In genomic region chr16:3982173-3982572, GRCm38 (mm10) we compare ENCODE assay signal across 29 mouse cellular contexts. TPM values are rescaled to one million over a fixed set of nuclear protein-coding genes. Genes with fewer than 3 reads are reported as not detected.
DNase-seq lines count a peak whose midpoint lies in the region; ATAC-seq and TF ChIP-seq lines count a peak whose summit lies in the region.
"Had no signal": no experiment of that assay in that cellular context is flagged by ENCODE, and none has a peak within 500 bp of the region (broad histone marks: within the 10 kb centered on the region; RNA-seq: fewer than 3 reads in every experiment).

No protein-coding gene starts in this region.

- dilution Hi-C loops in CH12.LX (cut with MboI; ENCODE audit: extremely low pct_ligation_motif_present, extremely low pct_unique_long_range_greater_than_20kb, low sequenced_read_pairs) = no loop called here

- peaks cover 82 to 100% of the 10 kb centered on the region in 2 experiments for H3K36me3 ChIP-seq in CH12.LX (replicated peaks in 1 of 2; ENCODE audit: control insufficient read depth in 1 of 2, insufficient read depth in 1 of 2, low read length in 1 of 2)
- H3K36me3 ChIP-seq in forebrain, embryonic 11.5 days (ENCODE audit: control insufficient read depth, insufficient read depth, low read length) = peaks cover 9% of the 10 kb centered on the region; the same call in 1 of the 2 replicates
- no peaks in the 10 kb centered on the region for H3K36me3 ChIP-seq in heart, adult 2 months (ENCODE audit: control insufficient read depth, insufficient read depth, low read length)

- H3K9me3 ChIP-seq in CH12.LX (replicated peaks; ENCODE audit: low read length) = no peaks in the 10 kb centered on the region
- H3K9me3 ChIP-seq in forebrain, embryonic 11.5 days (ENCODE audit: control insufficient read depth, low read length) = no peaks in the 10 kb centered on the region
- H3K9me3 ChIP-seq: embryonic facial prominence, embryonic 10.5 days; liver, embryonic 13.5 days; megakaryocyte, embryonic 14.5 days; midbrain, embryonic 13.5 days; neural tube, embryonic 13.5 days had no signal

- no peak overlapping the region for H3K27ac ChIP-seq in CH12.LX (ENCODE audit: insufficient read depth, low read depth)
- no peak overlapping the region for H3K27ac ChIP-seq in forebrain, embryonic 11.5 days (ENCODE audit: low read depth, low read length)
- no peak overlapping the region for H3K27ac ChIP-seq in heart, adult 2 months
- H3K27ac ChIP-seq: embryonic facial prominence, embryonic 10.5 days; hindbrain, embryonic 14.5 days; liver, embryonic 13.5 days; midbrain, embryonic 13.5 days; neural tube, embryonic 13.5 days had no signal

- in situ Hi-C loops in CH12.LX (cut with MboI; ENCODE audit: low pct_ligation_motif_present, low pct_unique_long_range_greater_than_20kb, low sequenced_read_pairs) = no loop called here

- TF ChIP-seq EP300 in CH12.LX (IDR thresholded peaks at IDR 0.05; ENCODE audit: low read length) = no peak
- no peak for TF ChIP-seq EP300 in heart, adult 2 months (IDR thresholded peaks at IDR 0.05; ENCODE audit: insufficient read depth, low read depth, low read length)

- TF ChIP-seq RAD21 in CH12.LX (IDR thresholded peaks at IDR 0.05; ENCODE audit: low read depth, low read length) = no peak

- H3K4me3 ChIP-seq in CH12.LX (replicated peaks in 1 of 3; ENCODE audit: low read depth in 2 of 3, low read length in 2 of 3, poor library complexity in 1 of 3) = no peak overlapping the region
- H3K4me3 ChIP-seq in forebrain, embryonic 11.5 days (ENCODE audit: low read depth, low read length) = no peak overlapping the region
- H3K4me3 ChIP-seq in heart, adult 2 months = no peak overlapping the region
- H3K4me3 ChIP-seq: embryonic facial prominence, embryonic 10.5 days; liver, embryonic 13.5 days; megakaryocyte, embryonic 14.5 days; midbrain, embryonic 13.5 days; neural tube, embryonic 13.5 days had no signal

- H3K4me2 ChIP-seq in CH12.LX (ENCODE audit: insufficient read depth, low read depth, poor library complexity, severe bottlenecking) = no peak overlapping the region
- H3K4me2 ChIP-seq in forebrain, embryonic 11.5 days (ENCODE audit: low read depth, low read length, severe bottlenecking) = no peak overlapping the region
- H3K4me2 ChIP-seq: hindbrain, embryonic 14.5 days; liver, embryonic 13.5 days; midbrain, embryonic 13.5 days; neural tube, embryonic 13.5 days had no signal

- H3K4me1 ChIP-seq in CH12.LX (ENCODE audit: control insufficient read depth in 1 of 2, insufficient read depth in 2 of 2) = peaks cover 3 to 28% of the 10 kb centered on the region in 2 experiments; a peak in 3 of 4 replicates
- H3K4me1 ChIP-seq in forebrain, embryonic 11.5 days (replicated peaks; ENCODE audit: control insufficient read depth, insufficient read depth, low read length) = no peaks in the 10 kb centered on the region
- H3K4me1 ChIP-seq in heart, adult 2 months (ENCODE audit: control insufficient read depth, insufficient read depth, low read length) = peaks cover 2% of the 10 kb centered on the region
- H3K4me1 ChIP-seq: liver, embryonic 13.5 days; midbrain, embryonic 13.5 days; neural tube, embryonic 13.5 days had no signal

- no peak for TF ChIP-seq CTCF in CH12.LX (conservative IDR thresholded peaks at IDR 0.05 in 1 of 2, IDR thresholded peaks at IDR 0.05 in 1 of 2; ENCODE audit: low read depth in 2 of 2, low read length in 2 of 2)
- TF ChIP-seq CTCF in heart, adult 2 months (IDR thresholded peaks at IDR 0.05) = no peak

- DNase-seq in spleen, postnatal 36 days (ENCODE audit: low spot score in 2 of 2) = peak; percentile 45 to 55
- DNase-seq in spleen, postnatal 14 days (ENCODE audit: low spot score in 2 of 2) = no peak
- peak; percentile 46 for DNase-seq in CH12.LX (ENCODE audit: extremely low read depth)
- DNase-seq in natural killer cell, adult 2 months (ENCODE audit: low spot score in 2 of 2) = peak; percentile 65 to 67
- no peak for DNase-seq in gastrocnemius, postnatal 10 days
- DNase-seq in forebrain, embryonic 11.5 days (ENCODE audit: low spot score) = no peak
- no peak for DNase-seq in heart, adult 2 months
- DNase-seq: adrenal gland, postnatal 25 days; cerebellum, adult 9-11 months; gastrocnemius, postnatal 14 days; heart, postnatal 36 days; kidney, postnatal 36 days; liver, embryonic 13.5 days; lung, adult 2 months; lung, postnatal 14 days; right cerebral cortex, postnatal 4 days; thymus, postnatal 36 days had no signal

- WGBS in forebrain, embryonic 11.5 days = 95% methylated on average over 4 of the region's 4 CpGs
- WGBS in heart, adult 2 months = 90% methylated on average over 4 of the region's 4 CpGs

- intact Hi-C loops in heart, adult 2 months (cut with DNase I) = no loop called here

- no peak for TF ChIP-seq POLR2A in CH12.LX (IDR thresholded peaks at IDR 0.05; ENCODE audit: low read depth, low read length)
- no peak for TF ChIP-seq POLR2A in heart, adult 2 months (IDR thresholded peaks at IDR 0.05; ENCODE audit: insufficient read depth, low read depth, low read length)

- no peak overlapping the region for H3K9ac ChIP-seq in CH12.LX (ENCODE audit: insufficient read depth, low read depth)
- no peak overlapping the region for H3K9ac ChIP-seq in forebrain, embryonic 11.5 days (ENCODE audit: low read length)
- H3K9ac ChIP-seq in heart, adult 2 months (ENCODE audit: low read depth, low read length) = no peak overlapping the region
- H3K9ac ChIP-seq: hindbrain, embryonic 14.5 days; liver, embryonic 13.5 days; midbrain, embryonic 13.5 days; neural tube, embryonic 13.5 days had no signal

- H3K27me3 ChIP-seq in CH12.LX (replicated peaks) = no peaks in the 10 kb centered on the region
- H3K27me3 ChIP-seq in forebrain, embryonic 11.5 days (ENCODE audit: control insufficient read depth, insufficient read depth, low read length) = no peaks in the 10 kb centered on the region
- no peaks in the 10 kb centered on the region for H3K27me3 ChIP-seq in heart, adult 2 months (ENCODE audit: control insufficient read depth, insufficient read depth, low read length)
- H3K27me3 ChIP-seq: liver, embryonic 13.5 days; megakaryocyte, embryonic 14.5 days; midbrain, embryonic 13.5 days; neural tube, embryonic 13.5 days had no signal

- ATAC-seq in hematopoietic stem cell, adult 5-6 weeks (replicated peaks in 1 of 2; ENCODE audit: insufficient read depth in 1 of 2, low FRiP score in 2 of 2, low TSS enrichment in 1 of 2, low read depth in 1 of 2, poor library complexity in 2 of 2, severe bottlenecking in 2 of 2) = peak; percentile 78 to 87
- ATAC-seq in forebrain, embryonic 11.5 days (replicated peaks; ENCODE audit: low FRiP score) = no peak
- ATAC-seq: forebrain, embryonic 16.5 days; intestine, embryonic 16.5 days; midbrain, embryonic 13.5 days had no signal

- no peaks in the 10 kb centered on the region for H3K79me2 ChIP-seq in CH12.LX (replicated peaks; ENCODE audit: control insufficient read depth, extremely low read depth, insufficient read depth, poor library complexity, severe bottlenecking)
- no peaks in the 10 kb centered on the region for H3K79me2 ChIP-seq in heart, adult 2 months (replicated peaks; ENCODE audit: control insufficient read depth, insufficient read depth, low read length)

TF ChIP-seq in CH12.LX, 34 proteins besides CTCF, POLR2A, EP300 and RAD21:
- TF ChIP-seq SIN3A (IDR thresholded peaks at IDR 0.05; ENCODE audit: low read length) (no peak), BHLHE40 (IDR thresholded peaks at IDR 0.05; ENCODE audit: low read depth, low read length) (0 out of 2 replicates have a peak, but pooled peaks have one; percentile 36)
TF ChIP-seq in CH12.LX: peak in this region for 1.

RNA-seq across cellular contexts. Expression of gene Nlrc3, which starts 5.7 kb away (rescaled TPM):
- total RNA-seq in CH12.LX (2012; rRNA removed) (0.13 and 0.34 TPM in 2 replicates), CH12.LX (2014; rRNA removed) (not detected in 2 replicates)
- polyA plus RNA-seq in CH12.LX (2012; ENCODE audit: insufficient read length, low read depth) = 0.37 and 0.69 TPM in 2 replicates
- total RNA-seq in hematopoietic stem cell, adult 5-6 weeks (2017) = 6.2 and 14.7 TPM in 2 replicates
- total RNA-seq in gastrocnemius, postnatal 10 days (2021) = 1 to 10 TPM; 4.3 to 5.1 TPM
- polyA plus RNA-seq in forebrain, embryonic 11.5 days (2014; fragmentation: Nextera tagmentation; extraction: Ambion mirVana) = 0.71 and 0.99 TPM in 2 replicates
- total RNA-seq in heart, adult 2 months (2021) = 1 to 10 TPM; 1.1 to 1.2 TPM
- 2.8 and 3.2 TPM in 2 replicates for polyA plus RNA-seq in heart, adult 2 months (2012; rRNA removed)

RNA-seq across cellular contexts. Expression of gene Slx4, which starts 21.4 kb away (rescaled TPM):
- total RNA-seq in CH12.LX (2012; rRNA removed) (30.4 and 33.3 TPM in 2 replicates), CH12.LX (2014; rRNA removed) (13.4 and 14.9 TPM in 2 replicates)
- 40.2 and 47.4 TPM in 2 replicates for polyA plus RNA-seq in CH12.LX (2012; ENCODE audit: insufficient read length, low read depth)
- 22.8 and 29.0 TPM in 2 replicates for total RNA-seq in hematopoietic stem cell, adult 5-6 weeks (2017)
- total RNA-seq in gastrocnemius, postnatal 10 days (2021) = 10 to 100 TPM; 10.2 to 15.7 TPM
- polyA plus RNA-seq in forebrain, embryonic 11.5 days (2014; fragmentation: Nextera tagmentation; extraction: Ambion mirVana) = 30.0 and 32.0 TPM in 2 replicates
- total RNA-seq in heart, adult 2 months (2021) = 1 to 10 TPM; 6.4 to 9.4 TPM
- polyA plus RNA-seq in heart, adult 2 months (2012; rRNA removed) = 7.7 and 9.8 TPM in 2 replicates

RNA-seq across cellular contexts. Expression of gene Dnase1, which starts 54.6 kb away (rescaled TPM):
- total RNA-seq in CH12.LX (2012; rRNA removed) (0.64 and 0.80 TPM in 2 replicates), CH12.LX (2014; rRNA removed) (0.69 TPM in 1 of 2 replicates, not detected in the other)
- polyA plus RNA-seq in CH12.LX (2012; ENCODE audit: insufficient read length, low read depth) = 4.3 and 5.9 TPM in 2 replicates
- 0.45 TPM in 1 of 2 replicates, not detected in the other for total RNA-seq in hematopoietic stem cell, adult 5-6 weeks (2017)
- total RNA-seq in gastrocnemius, postnatal 10 days (2021) = not detected
- polyA plus RNA-seq in forebrain, embryonic 11.5 days (2014; fragmentation: Nextera tagmentation; extraction: Ambion mirVana) = 5.4 and 5.9 TPM in 2 replicates
- not detected for total RNA-seq in heart, adult 2 months (2021)
- polyA plus RNA-seq in heart, adult 2 months (2012; rRNA removed) = not detected in 2 replicates
- total RNA-seq: adrenal gland, postnatal 25 days; gastrocnemius, postnatal 14 days; heart, adult 8-10 months; heart, postnatal 36 days; left cerebral cortex, postnatal 25 days; monocyte, adult 5-6 weeks had no signal
- polyA plus RNA-seq: cortical plate, adult 2 months had no signal

Comparison
In these comparisons a context has a peak if more than half of its experiments do, and no peak if none do; other contexts are left out.
1. DNase-seq: peak in spleen, postnatal 36 days (2 of 2), CH12.LX (single experiment) and natural killer cell, adult 2 months (2 of 2); none in spleen, postnatal 14 days (0 of 2), gastrocnemius, postnatal 10 days (single experiment), forebrain, embryonic 11.5 days (single experiment) and heart, adult 2 months (0 of 2).